Mouse (Mus musculus): ENCODE data around the gene Dnhd1. TPM values are rescaled to one million over a fixed set of nuclear protein-coding genes. Genes with fewer than 3 reads are reported as not detected.

The Dnhd1 gene
- polyA plus RNA-seq, 1 experiment from 2014 or later: 0.96 TPM

Other genes with a start within 250 kb of the Dnhd1 start
- 0.10 and 0.19 TPM in 2 replicates for gene Cnga4, start 246.3 kb upstream of the Dnhd1 start, polyA plus RNA-seq (2016; fragmentation: Nextera tagmentation; extraction: Ambion mirVana)
- 0.38 and 0.70 TPM in 2 replicates for gene Cckbr, start 225.1 kb upstream of the Dnhd1 start, polyA plus RNA-seq (2016; fragmentation: Nextera tagmentation; extraction: Ambion mirVana)
- 20.2 and 24.7 TPM in 2 replicates for gene Cavin3, start 168.5 kb upstream of the Dnhd1 start, polyA plus RNA-seq (2016; fragmentation: Nextera tagmentation; extraction: Ambion mirVana)
- 42.5 and 43.6 TPM in 2 replicates for gene Smpd1, start 96.5 kb upstream of the Dnhd1 start, polyA plus RNA-seq (2016; fragmentation: Nextera tagmentation; extraction: Ambion mirVana)
- 149 and 160 TPM in 2 replicates for gene Apbb1, start 69.2 kb upstream of the Dnhd1 start, polyA plus RNA-seq (2016; fragmentation: Nextera tagmentation; extraction: Ambion mirVana)
- gene Hpx, start 50.7 kb upstream of the Dnhd1 start, polyA plus RNA-seq (2016; fragmentation: Nextera tagmentation; extraction: Ambion mirVana): 0.17 and 0.29 TPM in 2 replicates
- gene Trim3, start 17.3 kb upstream of the Dnhd1 start, polyA plus RNA-seq (2016; fragmentation: Nextera tagmentation; extraction: Ambion mirVana): 50.6 and 51.2 TPM in 2 replicates
- gene Timm10b, start 10.8 kb upstream of the Dnhd1 start, polyA plus RNA-seq (2016; fragmentation: Nextera tagmentation; extraction: Ambion mirVana): 126 and 142 TPM in 2 replicates
- 72.2 and 73.8 TPM in 2 replicates for gene Arfip2, start 10.4 kb upstream of the Dnhd1 start, polyA plus RNA-seq (2016; fragmentation: Nextera tagmentation; extraction: Ambion mirVana)
- gene Gm45799, start 10.3 kb upstream of the Dnhd1 start, polyA plus RNA-seq (2016; fragmentation: Nextera tagmentation; extraction: Ambion mirVana): 2.5 and 15.7 TPM in 2 replicates
- 184 and 187 TPM in 2 replicates for gene Ilk, start 85.8 kb downstream of the Dnhd1 start, polyA plus RNA-seq (2016; fragmentation: Nextera tagmentation; extraction: Ambion mirVana)
- 39.5 and 41.5 TPM in 2 replicates for gene Rrp8, start 86.6 kb downstream of the Dnhd1 start, polyA plus RNA-seq (2016; fragmentation: Nextera tagmentation; extraction: Ambion mirVana)
- 145 and 170 TPM in 2 replicates for gene Taf10, start 93.5 kb downstream of the Dnhd1 start, polyA plus RNA-seq (2016; fragmentation: Nextera tagmentation; extraction: Ambion mirVana)
- gene Tpp1, start 101.4 kb downstream of the Dnhd1 start, polyA plus RNA-seq (2016; fragmentation: Nextera tagmentation; extraction: Ambion mirVana): 45.8 and 48.3 TPM in 2 replicates
- 22.9 and 25.0 TPM in 2 replicates for gene Dchs1, start 136.8 kb downstream of the Dnhd1 start, polyA plus RNA-seq (2016; fragmentation: Nextera tagmentation; extraction: Ambion mirVana)
- gene Mrpl17, start 160.3 kb downstream of the Dnhd1 start, polyA plus RNA-seq (2016; fragmentation: Nextera tagmentation; extraction: Ambion mirVana): 231 and 236 TPM in 2 replicates